Comparison of ENCODE assay signal across 9 mouse cellular contexts in genomic region chr9:32516691-32517090, GRCm38 (mm10). TPM values are rescaled to one million over a fixed set of nuclear protein-coding genes. Genes with fewer than 3 reads are reported as not detected.
DNase-seq lines count a peak whose midpoint lies in the region; ATAC-seq and TF ChIP-seq lines count a peak whose summit lies in the region.
"Had no signal": no experiment of that assay in that cellular context is flagged by ENCODE, and none has a peak within 500 bp of the region (broad histone marks: within the 10 kb centered on the region; RNA-seq: fewer than 3 reads in every experiment).

No protein-coding gene starts in this region.

- TF ChIP-seq POLR2A in kidney, adult 2 months (IDR thresholded peaks at IDR 0.05; ENCODE audit: low read depth, low read length) = no peak

- peak; percentile 52 for DNase-seq in kidney, adult 2 months
- no peak for DNase-seq in kidney, adult 11 months
- peak; percentile 31 for DNase-seq in thymus, postnatal 0 days (ENCODE audit: low spot score)
- DNase-seq in thymus, postnatal 25 days = no peak
- DNase-seq in cerebellum, adult 18-20 months = no peak
- DNase-seq in adrenal gland, postnatal 36 days = no peak
- no peak for DNase-seq in spleen, adult 18-20 months

- H3K9ac ChIP-seq in liver, embryonic 15.5 days = no peak overlapping the region

- no peak overlapping the region for H3K4me3 ChIP-seq in kidney, adult 2 months (ENCODE audit: insufficient read depth, low read depth, low read length)
- H3K4me3 ChIP-seq in liver, embryonic 15.5 days (replicated peaks) = no peak overlapping the region

- no peaks in the 10 kb centered on the region for H3K9me3 ChIP-seq in liver, embryonic 15.5 days (replicated peaks)

- no peak for ATAC-seq in liver, embryonic 15.5 days (ENCODE audit: insufficient read depth)

- H3K4me1 ChIP-seq in kidney, adult 2 months (ENCODE audit: control insufficient read depth, insufficient read depth, low read length) = no peaks in the 10 kb centered on the region
- peaks cover 64% of the 10 kb centered on the region for H3K4me1 ChIP-seq in liver, embryonic 15.5 days (replicated peaks)

- TF ChIP-seq CTCF in kidney, adult 2 months (conservative IDR thresholded peaks at IDR 0.05; ENCODE audit: insufficient read depth, insufficient read length, low read depth, low read length) = no peak

- H3K27me3 ChIP-seq in kidney, adult 2 months (replicated peaks; ENCODE audit: control insufficient read depth, insufficient read depth, low read length) = no peaks in the 10 kb centered on the region
- no peaks in the 10 kb centered on the region for H3K27me3 ChIP-seq in liver, embryonic 15.5 days

- H3K4me2 ChIP-seq in liver, embryonic 15.5 days = peak overlapping the region; percentile 25

- no peaks in the 10 kb centered on the region for H3K36me3 ChIP-seq in kidney, adult 2 months (ENCODE audit: control insufficient read depth, insufficient read depth, low read length)
- H3K36me3 ChIP-seq in liver, embryonic 15.5 days (replicated peaks) = no peaks in the 10 kb centered on the region
- H3K36me3 ChIP-seq: G1E had no signal

- 61% methylated on average over 9 of the region's 9 CpGs for WGBS in kidney, adult 2 months
- WGBS in liver, embryonic 15.5 days (ENCODE audit: insufficient replicate concordance) = 22% methylated on average over 9 of the region's 9 CpGs

- peak overlapping the region; percentile 42 for H3K27ac ChIP-seq in kidney, adult 2 months (ENCODE audit: insufficient read depth, low read depth, low read length)
- peak overlapping the region; percentile 64 for H3K27ac ChIP-seq in liver, embryonic 15.5 days (replicated peaks)

RNA-seq across cellular contexts. Expression of gene Fli1, which starts 26.0 kb away (rescaled TPM):
- polyA plus RNA-seq in kidney, adult 2 months (2012; rRNA removed) = 7.2 and 9.6 TPM in 2 replicates
- 50.6 and 53.5 TPM in 2 replicates for polyA plus RNA-seq in thymus, postnatal 0 days (2015; fragmentation: Nextera tagmentation; extraction: Ambion mirVana)
- polyA plus RNA-seq in liver, embryonic 15.5 days (2015; fragmentation: Nextera tagmentation; extraction: Ambion mirVana) = 8.1 and 9.1 TPM in 2 replicates
- 10 to 100 TPM; 15.4 to 15.5 TPM for total RNA-seq in adrenal gland, postnatal 36 days (2021)

Comparison
In these comparisons a context has a peak if more than half of its experiments do, and no peak if none do; other contexts are left out.
1. DNase-seq: peak in kidney, adult 2 months (single experiment) and thymus, postnatal 0 days (single experiment); none in kidney, adult 11 months (single experiment), thymus, postnatal 25 days (single experiment), cerebellum, adult 18-20 months (0 of 2), adrenal gland, postnatal 36 days (0 of 2) and spleen, adult 18-20 months (0 of 2).